Mouse (Mus musculus): ENCODE results near the gene Rnd2.
"Not testable (repeated sequence)": the region's sequence is repeated elsewhere in the genome, so short reads cannot be mapped to it uniquely, and the experiment has no call there.

Rnd2 gene

GRCm38 (mm10) chr11:101468731-101469130 lies 3.9 kb downstream of the Rnd2 start:
- no peak for DNase-seq (ENCODE audit: low spot score in 2 of 2)

- no peak for DNase-seq (ENCODE audit: low spot score in 2 of 2)
Observed at GRCm38 (mm10) chr11:101469155-101469554, 4.4 kb downstream of the Rnd2 start.

GRCm38 (mm10) chr11:101470206-101470605 lies 5.4 kb downstream of the Rnd2 start:
- DNase-seq (ENCODE audit: low spot score in 2 of 2) = no peak

GRCm38 (mm10) chr11:101471926-101472325 lies 7.1 kb downstream of the Rnd2 start:
- no peak for DNase-seq (ENCODE audit: low spot score in 2 of 2)

- no peak for DNase-seq (ENCODE audit: low spot score in 2 of 2)
Observed at GRCm38 (mm10) chr11:101472336-101472735, 7.5 kb downstream of the Rnd2 start.

GRCm38 (mm10) chr11:101473686-101474085 lies 8.9 kb downstream of the Rnd2 start:
- not testable (repeated sequence) for DNase-seq (ENCODE audit: low spot score in 2 of 2)

GRCm38 (mm10) chr11:101474298-101474697 lies 9.5 kb downstream of the Rnd2 start:
- DNase-seq (ENCODE audit: low spot score in 2 of 2) = no peak

GRCm38 (mm10) chr11:101476361-101476760 lies 11.6 kb downstream of the Rnd2 start:
- DNase-seq (ENCODE audit: low spot score in 2 of 2) = not testable (repeated sequence)

- no peak for DNase-seq (ENCODE audit: low spot score in 2 of 2)
Observed at GRCm38 (mm10) chr11:101477194-101477551, 12.4 kb downstream of the Rnd2 start.

- DNase-seq (ENCODE audit: low spot score in 2 of 2) = no peak
Observed at GRCm38 (mm10) chr11:101477552-101478211, 12.9 kb downstream of the Rnd2 start.

- no peak for DNase-seq (ENCODE audit: low spot score in 2 of 2)
Observed at GRCm38 (mm10) chr11:101479171-101479635, 14.4 kb downstream of the Rnd2 start.

- DNase-seq (ENCODE audit: low spot score in 2 of 2) = no peak
Observed at GRCm38 (mm10) chr11:101480912-101481311, 16.1 kb downstream of the Rnd2 start.

- no peak for DNase-seq (ENCODE audit: low spot score in 2 of 2)
Observed at GRCm38 (mm10) chr11:101483804-101484203, 19.0 kb downstream of the Rnd2 start.

- no peak for DNase-seq (ENCODE audit: low spot score in 2 of 2)
Observed at GRCm38 (mm10) chr11:101484245-101484644, 19.4 kb downstream of the Rnd2 start.

GRCm38 (mm10) chr11:101484814-101485213 lies 20.0 kb downstream of the Rnd2 start:
- no peak for DNase-seq (ENCODE audit: low spot score in 2 of 2)

- no peak for DNase-seq (ENCODE audit: low spot score in 2 of 2)
Observed at GRCm38 (mm10) chr11:101485509-101486028, 20.8 kb downstream of the Rnd2 start.

- no peak for DNase-seq (ENCODE audit: low spot score in 2 of 2)
Observed at GRCm38 (mm10) chr11:101486126-101486525, 21.3 kb downstream of the Rnd2 start.

GRCm38 (mm10) chr11:101506269-101506780 lies 41.5 kb downstream of the Rnd2 start:
- no peak for DNase-seq (ENCODE audit: low spot score in 2 of 2)

- DNase-seq (ENCODE audit: low spot score in 2 of 2) = no peak
Observed at GRCm38 (mm10) chr11:101507090-101507489, 42.3 kb downstream of the Rnd2 start.

GRCm38 (mm10) chr11:101518937-101519336 lies 54.1 kb downstream of the Rnd2 start:
- no peak for DNase-seq (ENCODE audit: low spot score in 2 of 2)

GRCm38 (mm10) chr11:101519364-101519763 lies 54.6 kb downstream of the Rnd2 start:
- DNase-seq (ENCODE audit: low spot score in 2 of 2) = no peak

Measured in right cerebral cortex, postnatal 36 days (tissue).